Mouse (Mus musculus) G1E (cell line): Measurements from ENCODE around the gene Heatr4. TPM values are rescaled to one million over a fixed set of nuclear protein-coding genes. Genes with fewer than 3 reads are reported as not detected.
"Not testable (repeated sequence)": the region's sequence is repeated elsewhere in the genome, so short reads cannot be mapped to it uniquely, and the experiment has no call there.

ENCODE experiments used
- ATAC-seq: 2 replicates; pipeline ENCODE4 v1.8.0; 2016; ENCODE audit warnings: mild to moderate bottlenecking; ENCODE audit not compliant: insufficient number of reproducible peaks, poor library complexity, low FRiP score, severe bottlenecking; ENCODE audit errors: extremely low read depth
- DNase-seq: peaks from one replicate; pipeline ENCODE4 v3.0.0; 2012; ENCODE audit warnings: low spot score
- H3K27me3 ChIP-seq: 2 replicates; pipeline ENCODE4 v1.6.1; 2012; ENCODE audit warnings: mild to moderate bottlenecking, low read length, inconsistent platforms; ENCODE audit not compliant: insufficient read depth
- H3K36me3 ChIP-seq: replicated peaks from 2 replicates; pipeline ENCODE3; 2012; ENCODE audit warnings: mild to moderate bottlenecking, inconsistent platforms
- H3K4me1 ChIP-seq: 2 replicates; pipeline ENCODE4 v1.6.1; 2012; ENCODE audit warnings: low read depth, low read length, inconsistent platforms, mixed read lengths; ENCODE audit not compliant: insufficient read depth
- H3K4me3 ChIP-seq: 2 replicates; pipeline ENCODE4 v1.5.1; 2012; ENCODE audit warnings: low read depth, mild to moderate bottlenecking, inconsistent platforms, low read length, moderate library complexity, mixed read lengths
- H3K9me3 ChIP-seq: replicated peaks from 2 replicates; pipeline ENCODE4 v1.6.1; 2012; ENCODE audit warnings: inconsistent platforms
- CTCF ChIP-seq: IDR thresholded peaks from 2 replicates; pipeline ENCODE4 v1.5.1; 2012; ENCODE audit warnings: low read depth, low read length, inconsistent platforms, mixed read lengths
- GATA1 ChIP-seq: IDR thresholded peaks from 2 replicates; pipeline ENCODE4 v1.6.1; 2012; ENCODE audit warnings: borderline replicate concordance, low read length, inconsistent platforms, mixed read lengths
- GATA2 ChIP-seq: IDR thresholded peaks from 2 replicates; pipeline ENCODE4 v1.6.1; 2012; ENCODE audit warnings: low read depth, low read length, inconsistent platforms, borderline replicate concordance
- POLR2AphosphoS5 ChIP-seq: IDR thresholded peaks from 2 replicates; pipeline ENCODE4 v1.6.1; 2012; ENCODE audit warnings: low read depth, low read length, inconsistent platforms; ENCODE audit not compliant: insufficient replicate concordance
- TAL1 ChIP-seq: conservative IDR thresholded peaks from 2 replicates; pipeline ENCODE4 v1.6.1; 2012; ENCODE audit warnings: low read depth, low read length, inconsistent platforms, mixed read lengths
- polyA plus RNA-seq: library from polyadenylated mRNA; stranded (reverse); fragments of >175 nt; gene quantifications from 2 replicates; pipeline ENCODE4 v1.2.3, GENCODE M21; 2012
- total RNA-seq, 2 experiments: library from RNA; stranded (forward) in 1 of 2; stranded (reverse) in 1 of 2; fragments of 200-1000 nt in 1 of 2; fragments of >200 nt in 1 of 2; fragmentation: Nextera tagmentation in 1 of 2; gene quantifications; 2 replicates each; pipeline ENCODE4 v1.2.3; 2014 to 2017

Gene Heatr4
- total and polyA plus RNA-seq, 3 experiments = 0.22 TPM; not detected in 2

- no peaks in the 10 kb centered on the region for H3K36me3 ChIP-seq
- ATAC-seq (no peak), DNase-seq (no peak)
- H3K27me3 ChIP-seq = peaks cover 29% of the 10 kb centered on the region
- H3K4me1 ChIP-seq = peaks cover 6% of the 10 kb centered on the region
- H3K4me3 ChIP-seq = no peak overlapping the region
- TF ChIP-seq CTCF (no peak), TAL1 (no peak), GATA1 (no peak), GATA2 (no peak), POLR2AphosphoS5 (no peak)
- H3K9me3 ChIP-seq = peaks cover 4% of the 10 kb centered on the region
Measured at GRCm38 (mm10) chr12:84010201-84010600, 25.5 kb upstream of the Heatr4 start.

- not testable (repeated sequence) for H3K9me3 ChIP-seq, ATAC-seq, H3K4me1 ChIP-seq, DNase-seq, H3K4me3 ChIP-seq, H3K36me3 ChIP-seq
- peaks cover 23% of the 10 kb centered on the region for H3K27me3 ChIP-seq
Measured at GRCm38 (mm10) chr12:84009171-84009965, 24.7 kb upstream of the Heatr4 start, which contains the start of gene Acot1. Acot1 (plus strand) TSS chr12:84009490.

- Histone ChIP-seq H3K36me3 (no peaks in the 10 kb centered on the region), H3K4me1 (no peaks in the 10 kb centered on the region), H3K27me3 (peaks cover 23% of the 10 kb centered on the region), H3K9me3 (peaks cover 4% of the 10 kb centered on the region), H3K4me3 (no peak overlapping the region)
- TF ChIP-seq GATA1 (no peak), CTCF (no peak), POLR2AphosphoS5 (no peak)
- ATAC-seq (no peak), DNase-seq (no peak)
Measured at GRCm38 (mm10) chr12:84008729-84009128, 24.1 kb upstream of the Heatr4 start.

GRCm38 (mm10) chr12:84008251-84008650, 23.6 kb upstream of the Heatr4 start:
- ATAC-seq (no peak), DNase-seq (no peak)
- Histone ChIP-seq H3K4me1 (no peaks in the 10 kb centered on the region), H3K27me3 (peaks cover 23% of the 10 kb centered on the region), H3K9me3 (peaks cover 4% of the 10 kb centered on the region), H3K4me3 (no peak overlapping the region), H3K36me3 (no peaks in the 10 kb centered on the region)
- TF ChIP-seq TAL1 (no peak), CTCF (no peak), POLR2AphosphoS5 (no peak), GATA2 (no peak), GATA1 (no peak)

- ATAC-seq = no peak
- DNase-seq = no peak
- Histone ChIP-seq H3K36me3 (no peaks in the 10 kb centered on the region), H3K4me1 (no peaks in the 10 kb centered on the region), H3K9me3 (peaks cover 4% of the 10 kb centered on the region), H3K27me3 (peaks cover 12% of the 10 kb centered on the region; the same call in 1 of the 2 replicates), H3K4me3 (no peak overlapping the region)
- TF ChIP-seq TAL1 = no peak
- TF ChIP-seq GATA1 = no peak
- no peak for TF ChIP-seq POLR2AphosphoS5
- no peak for TF ChIP-seq CTCF
- TF ChIP-seq GATA2 = no peak
Measured at GRCm38 (mm10) chr12:84003866-84004265, 19.2 kb upstream of the Heatr4 start.

GRCm38 (mm10) chr12:84000418-84000817, 15.8 kb upstream of the Heatr4 start:
- peaks cover 10% of the 10 kb centered on the region for H3K9me3 ChIP-seq
- no peaks in the 10 kb centered on the region for H3K36me3 ChIP-seq
- ATAC-seq (no peak), DNase-seq (no peak)
- H3K4me1 ChIP-seq = no peaks in the 10 kb centered on the region
- no peak overlapping the region for H3K4me3 ChIP-seq
- peaks cover 14% of the 10 kb centered on the region for H3K27me3 ChIP-seq
- TF ChIP-seq TAL1 = no peak
- TF ChIP-seq GATA1 = no peak

GRCm38 (mm10) chr12:83999237-83999636, 14.6 kb upstream of the Heatr4 start:
- not testable (repeated sequence) for H3K4me3 ChIP-seq, H3K36me3 ChIP-seq, H3K4me1 ChIP-seq, ATAC-seq, DNase-seq
- Histone ChIP-seq H3K9me3 (peaks cover 14% of the 10 kb centered on the region), H3K27me3 (peaks cover 15% of the 10 kb centered on the region)
